Mouse (Mus musculus): ENCODE results near the gene Mbd3l2. TPM values are rescaled to one million over a fixed set of nuclear protein-coding genes. Genes with fewer than 3 reads are reported as not detected.
A peak's percentile ranks its signal among the peaks of the same experiment; 100 is the strongest.

The Mbd3l2 gene
- polyA plus RNA-seq, 2 experiments = not detected

- no peak overlapping the region for H3K27ac ChIP-seq
- H3K9ac ChIP-seq (replicated peaks) = no peak overlapping the region
- ATAC-seq (ENCODE audit: insufficient read depth) (no peak), DNase-seq (ENCODE audit: low read depth in 3 of 3, low spot score in 3 of 3) (no peak)
- no peaks in the 10 kb centered on the region for H3K9me3 ChIP-seq (ENCODE audit: control insufficient read depth, low read length)
- H3K4me3 ChIP-seq (ENCODE audit: insufficient read depth in 1 of 2, low read depth in 2 of 2, low read length in 2 of 2) = no peak overlapping the region
- no peak for TF ChIP-seq CTCF (IDR thresholded peaks at IDR 0.05; ENCODE audit: low read depth)
- TF ChIP-seq EP300 (IDR thresholded peaks at IDR 0.05; ENCODE audit: low read depth) = no peak
- H3K36me3 ChIP-seq (replicated peaks; ENCODE audit: control insufficient read depth, insufficient read depth, low read depth) = no peaks in the 10 kb centered on the region
- no peaks in the 10 kb centered on the region for H3K27me3 ChIP-seq (ENCODE audit: control insufficient read depth, insufficient read depth, low read length)
- H3K4me2 ChIP-seq (ENCODE audit: low read depth) = no peak overlapping the region
- no peaks in the 10 kb centered on the region for H3K4me1 ChIP-seq (replicated peaks; ENCODE audit: control insufficient read depth in 2 of 2, insufficient read depth in 2 of 2, low read length in 1 of 2)
- WGBS (ENCODE audit: insufficient replicate concordance) = 69% methylated on average over 10 of the region's 10 CpGs
Observed at GRCm38 (mm10) chr9:18431687-18432086, 1.2 kb downstream of the Mbd3l2 start.

- ATAC-seq (ENCODE audit: insufficient read depth) (no peak), DNase-seq (ENCODE audit: low read depth in 3 of 3, low spot score in 3 of 3) (no peak)
- no peaks in the 10 kb centered on the region for H3K4me1 ChIP-seq (replicated peaks; ENCODE audit: control insufficient read depth in 2 of 2, insufficient read depth in 2 of 2, low read length in 1 of 2)
- no peaks in the 10 kb centered on the region for H3K27me3 ChIP-seq (ENCODE audit: control insufficient read depth, insufficient read depth, low read length)
- H3K27ac ChIP-seq = no peak overlapping the region
- 66% methylated on average over 4 of the region's 4 CpGs for WGBS (ENCODE audit: insufficient replicate concordance)
- no peaks in the 10 kb centered on the region; the same call in 1 of the 2 replicates for H3K9me3 ChIP-seq (ENCODE audit: control insufficient read depth, low read length)
- no peak overlapping the region for H3K9ac ChIP-seq (replicated peaks)
- H3K4me2 ChIP-seq (ENCODE audit: low read depth) = no peak overlapping the region
- TF ChIP-seq CTCF (IDR thresholded peaks at IDR 0.05; ENCODE audit: low read depth) (no peak), EP300 (IDR thresholded peaks at IDR 0.05; ENCODE audit: low read depth) (no peak)
- H3K36me3 ChIP-seq (replicated peaks; ENCODE audit: control insufficient read depth, insufficient read depth, low read depth) = no peaks in the 10 kb centered on the region
- no peak overlapping the region for H3K4me3 ChIP-seq (ENCODE audit: insufficient read depth in 1 of 2, low read depth in 2 of 2, low read length in 2 of 2)
Observed at GRCm38 (mm10) chr9:18456520-18456919, 26.1 kb downstream of the Mbd3l2 start.

GRCm38 (mm10) chr9:18467350-18467749, 36.9 kb downstream of the Mbd3l2 start:
- TF ChIP-seq CTCF (IDR thresholded peaks at IDR 0.05; ENCODE audit: low read depth) (no peak), EP300 (IDR thresholded peaks at IDR 0.05; ENCODE audit: low read depth) (no peak)
- DNase-seq (ENCODE audit: low read depth in 3 of 3, low spot score in 3 of 3) = no peak
- 60% methylated on average over 3 of the region's 3 CpGs for WGBS (ENCODE audit: insufficient replicate concordance)

GRCm38 (mm10) chr9:18468005-18468404, 37.6 kb downstream of the Mbd3l2 start:
- no peak for DNase-seq (ENCODE audit: low read depth in 3 of 3, low spot score in 3 of 3)
- H3K27ac ChIP-seq = no peak overlapping the region
- no peaks in the 10 kb centered on the region for H3K4me1 ChIP-seq (replicated peaks; ENCODE audit: control insufficient read depth in 2 of 2, insufficient read depth in 2 of 2, low read length in 1 of 2)
- ATAC-seq (ENCODE audit: insufficient read depth) = no peak
- H3K4me2 ChIP-seq (ENCODE audit: low read depth) = no peak overlapping the region
- no peak overlapping the region for H3K9ac ChIP-seq (replicated peaks)
- no peaks in the 10 kb centered on the region for H3K36me3 ChIP-seq (replicated peaks; ENCODE audit: control insufficient read depth, insufficient read depth, low read depth)
- no peak overlapping the region for H3K4me3 ChIP-seq (ENCODE audit: insufficient read depth in 1 of 2, low read depth in 2 of 2, low read length in 2 of 2)
- TF ChIP-seq EP300 (IDR thresholded peaks at IDR 0.05; ENCODE audit: low read depth) (no peak), CTCF (IDR thresholded peaks at IDR 0.05; ENCODE audit: low read depth) (no peak)
- H3K27me3 ChIP-seq (ENCODE audit: control insufficient read depth, insufficient read depth, low read length) = no peaks in the 10 kb centered on the region
- WGBS (ENCODE audit: insufficient replicate concordance) = 60% methylated on average over 3 of the region's 3 CpGs
- no peaks in the 10 kb centered on the region for H3K9me3 ChIP-seq (ENCODE audit: control insufficient read depth, low read length)

More at GRCm38 (mm10) chr9:18467350-18467749, 36.9 kb downstream of the Mbd3l2 start:
- Histone ChIP-seq H3K36me3 (replicated peaks; ENCODE audit: control insufficient read depth, insufficient read depth, low read depth) (no peaks in the 10 kb centered on the region), H3K27ac (no peak overlapping the region), H3K4me1 (replicated peaks; ENCODE audit: control insufficient read depth in 2 of 2, insufficient read depth in 2 of 2, low read length in 1 of 2) (no peaks in the 10 kb centered on the region), H3K9ac (replicated peaks) (no peak overlapping the region), H3K9me3 (ENCODE audit: control insufficient read depth, low read length) (no peaks in the 10 kb centered on the region), H3K27me3 (ENCODE audit: control insufficient read depth, insufficient read depth, low read length) (no peaks in the 10 kb centered on the region), H3K4me3 (ENCODE audit: insufficient read depth in 1 of 2, low read depth in 2 of 2, low read length in 2 of 2) (no peak overlapping the region), H3K4me2 (ENCODE audit: low read depth) (no peak overlapping the region)
- no peak for ATAC-seq (ENCODE audit: insufficient read depth)

GRCm38 (mm10) chr9:18473324-18474128, 43.1 kb downstream of the Mbd3l2 start:
- Histone ChIP-seq H3K9ac (replicated peaks) (peak overlapping the region; percentile 0; the same call in 1 of the 2 replicates), H3K27ac (no peak overlapping the region), H3K4me3 (ENCODE audit: insufficient read depth in 1 of 2, low read depth in 2 of 2, low read length in 2 of 2) (peak overlapping the region; percentile 61 to 68), H3K9me3 (ENCODE audit: control insufficient read depth, low read length) (no peaks in the 10 kb centered on the region), H3K4me2 (ENCODE audit: low read depth) (peak overlapping the region; percentile 63), H3K36me3 (replicated peaks; ENCODE audit: control insufficient read depth, insufficient read depth, low read depth) (no peaks in the 10 kb centered on the region), H3K4me1 (replicated peaks; ENCODE audit: control insufficient read depth in 2 of 2, insufficient read depth in 2 of 2, low read length in 1 of 2) (no peaks in the 10 kb centered on the region; a peak in 2 of 4 replicates), H3K27me3 (ENCODE audit: control insufficient read depth, insufficient read depth, low read length) (no peaks in the 10 kb centered on the region)
- ATAC-seq (ENCODE audit: insufficient read depth) (peak; percentile 92), DNase-seq (ENCODE audit: low read depth in 3 of 3, low spot score in 3 of 3) (peak; percentile 40 to 46 (median 43))
- TF ChIP-seq CTCF (IDR thresholded peaks at IDR 0.05; ENCODE audit: low read depth) (no peak), EP300 (IDR thresholded peaks at IDR 0.05; ENCODE audit: low read depth) (no peak)
- WGBS (ENCODE audit: insufficient replicate concordance) = 3% methylated on average over 35 of the region's 39 CpGs
